Mouse (Mus musculus) forebrain, embryonic 14.5 days (tissue): ENCODE data around the gene Shoc2. TPM values are rescaled to one million over a fixed set of nuclear protein-coding genes. Genes with fewer than 3 reads are reported as not detected.

Experiments
- ATAC-seq: fragments of 200-750 bp; cut with Nextera tagmentation; 2 replicates; pipeline ENCODE4 v1.8.0; 2017; ENCODE audit warnings: mild to moderate bottlenecking, moderate library complexity
- DNase-seq: peaks from one replicate; pipeline ENCODE4 v3.0.0-alpha.2; 2015; ENCODE audit warnings: low spot score
- H3K27ac ChIP-seq: fragments of 300-500 bp; sonication (generic); 2 replicates; pipeline ENCODE4 v1.5.1; 2014; ENCODE audit warnings: low read depth, mild to moderate bottlenecking, control low read depth, low read length, moderate library complexity
- H3K27me3 ChIP-seq: fragments of 300-500 bp; sonication (generic); replicated peaks from 2 replicates; pipeline ENCODE4 v1.6.1; 2014; ENCODE audit warnings: low read length, control low read depth, mixed read lengths; ENCODE audit not compliant: control insufficient read depth, insufficient read depth
- H3K36me3 ChIP-seq: fragments of 300-500 bp; sonication (generic); 2 replicates; pipeline ENCODE4 v1.6.1; 2014; ENCODE audit warnings: low read length, control low read depth; ENCODE audit not compliant: control insufficient read depth, insufficient read depth
- H3K4me1 ChIP-seq: fragments of 300-500 bp; sonication (generic); 2 replicates; pipeline ENCODE4 v1.6.1; 2014; ENCODE audit warnings: antibody characterized with exemption, low read length, control low read depth; ENCODE audit not compliant: control insufficient read depth, insufficient read depth
- H3K4me2 ChIP-seq: fragments of 300-500 bp; sonication (generic); 2 replicates; pipeline ENCODE4 v1.6.1; 2014; ENCODE audit warnings: mild to moderate bottlenecking, control low read depth, low read length
- H3K4me3 ChIP-seq: fragments of 300-500 bp; sonication (generic); 2 replicates; pipeline ENCODE4 v1.5.1; 2014; ENCODE audit warnings: low read depth, low read length, control low read depth
- H3K9ac ChIP-seq: fragments of 300-500 bp; sonication (generic); 2 replicates; pipeline ENCODE4 v1.6.1; 2014; ENCODE audit warnings: mild to moderate bottlenecking, low read length, control low read depth, moderate library complexity
- H3K9me3 ChIP-seq: fragments of 300-500 bp; sonication (generic); replicated peaks from 2 replicates; pipeline ENCODE4 v1.6.1; 2016; ENCODE audit warnings: low read length, control low read depth, mixed read lengths; ENCODE audit not compliant: control insufficient read depth
- WGBS: fragments of 180-500 bp; shearing (Covaris S2); extraction: QIAGEN DNeasy Blood & Tissue Kit; methylation state at CpG from one replicate; pipeline ENCODE4 v1.1.7; 2014; 5-methylcytosine and 5-hydroxymethylcytosine counted together
- polyA plus RNA-seq: library from polyadenylated mRNA; unstranded; fragments of >200 nt; fragmentation: Nextera tagmentation; extraction: Ambion mirVana; gene quantifications from 2 replicates; pipeline ENCODE4 v1.2.1, GENCODE M21; 2014

Shoc2 gene
- polyA plus RNA-seq, 1 experiment from 2014 or later = 49.6 TPM

GRCm38 (mm10) chr19:53982041-53982440, 37.9 kb downstream of the Shoc2 start:
- no peaks in the 10 kb centered on the region for H3K4me1 ChIP-seq
- H3K9me3 ChIP-seq = no peaks in the 10 kb centered on the region
- no peak overlapping the region for H3K9ac ChIP-seq
- peaks cover under 1% of the 10 kb centered on the region; the same call in 1 of the 2 replicates for H3K36me3 ChIP-seq
- H3K27ac ChIP-seq = no peak overlapping the region
- ATAC-seq = no peak
- no peak overlapping the region for H3K4me2 ChIP-seq
- 74% methylated on average over 3 of the region's 3 CpGs for WGBS
- H3K27me3 ChIP-seq = no peaks in the 10 kb centered on the region
- no peak overlapping the region for H3K4me3 ChIP-seq
- DNase-seq = no peak

GRCm38 (mm10) chr19:53983336-53983735, 39.2 kb downstream of the Shoc2 start:
- H3K9me3 ChIP-seq = no peaks in the 10 kb centered on the region
- peaks cover 9% of the 10 kb centered on the region for H3K36me3 ChIP-seq
- 100% methylated on average over 1 of the region's 1 CpGs for WGBS
- DNase-seq (no peak), ATAC-seq (no peak)
- H3K4me1 ChIP-seq = no peaks in the 10 kb centered on the region
- no peak overlapping the region for H3K27ac ChIP-seq
- no peak overlapping the region for H3K9ac ChIP-seq
- H3K27me3 ChIP-seq = no peaks in the 10 kb centered on the region
- no peak overlapping the region for H3K4me2 ChIP-seq
- no peak overlapping the region for H3K4me3 ChIP-seq

DNA sequence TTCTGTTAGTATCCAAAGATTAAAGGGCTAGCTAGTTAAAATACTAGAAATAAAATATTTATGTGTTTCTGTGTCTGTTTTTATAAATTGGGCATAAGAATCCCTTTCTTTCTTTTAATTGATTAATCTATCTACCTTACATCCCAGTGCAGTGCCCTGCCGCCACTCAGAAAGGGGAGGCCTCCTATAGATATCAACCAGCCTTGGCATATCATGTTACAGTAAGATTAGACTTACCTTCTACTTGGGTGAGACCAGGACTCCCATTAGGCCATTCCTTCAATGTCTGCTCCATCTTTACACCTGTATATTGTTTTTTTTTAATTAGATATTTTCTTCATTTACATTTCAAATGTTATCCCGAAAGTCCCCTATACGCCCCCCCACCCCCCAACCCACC, 40.5 kb downstream of the Shoc2 start:
- H3K36me3 ChIP-seq = peaks cover 10% of the 10 kb centered on the region
- no peaks in the 10 kb centered on the region for H3K9me3 ChIP-seq
- no peak overlapping the region for H3K4me3 ChIP-seq
- no peak overlapping the region for H3K27ac ChIP-seq
- ATAC-seq (no peak), DNase-seq (no peak)
- H3K9ac ChIP-seq = no peak overlapping the region
- no peak overlapping the region for H3K4me2 ChIP-seq
- no peaks in the 10 kb centered on the region for H3K4me1 ChIP-seq
- WGBS = 95% methylated on average over 3 of the region's 3 CpGs
- no peaks in the 10 kb centered on the region for H3K27me3 ChIP-seq

- Histone ChIP-seq H3K36me3 (peaks cover 14% of the 10 kb centered on the region), H3K27me3 (no peaks in the 10 kb centered on the region), H3K4me1 (no peaks in the 10 kb centered on the region), H3K4me3 (no peak overlapping the region), H3K4me2 (no peak overlapping the region), H3K9ac (no peak overlapping the region), H3K27ac (no peak overlapping the region), H3K9me3 (no peaks in the 10 kb centered on the region)
- DNase-seq (no peak), ATAC-seq (no peak)
- 87% methylated on average over 2 of the region's 2 CpGs for WGBS
Observed at GRCm38 (mm10) chr19:53990538-53990937, 46.4 kb downstream of the Shoc2 start.

GRCm38 (mm10) chr19:53993860-53994259, 49.8 kb downstream of the Shoc2 start:
- Histone ChIP-seq H3K4me1 (no peaks in the 10 kb centered on the region), H3K9ac (no peak overlapping the region), H3K9me3 (no peaks in the 10 kb centered on the region), H3K36me3 (peaks cover 5% of the 10 kb centered on the region; the same call in 1 of the 2 replicates), H3K4me2 (no peak overlapping the region), H3K27ac (no peak overlapping the region), H3K4me3 (no peak overlapping the region), H3K27me3 (no peaks in the 10 kb centered on the region)
- 81% methylated on average over 3 of the region's 3 CpGs for WGBS
- ATAC-seq (no peak), DNase-seq (no peak)

DNA sequence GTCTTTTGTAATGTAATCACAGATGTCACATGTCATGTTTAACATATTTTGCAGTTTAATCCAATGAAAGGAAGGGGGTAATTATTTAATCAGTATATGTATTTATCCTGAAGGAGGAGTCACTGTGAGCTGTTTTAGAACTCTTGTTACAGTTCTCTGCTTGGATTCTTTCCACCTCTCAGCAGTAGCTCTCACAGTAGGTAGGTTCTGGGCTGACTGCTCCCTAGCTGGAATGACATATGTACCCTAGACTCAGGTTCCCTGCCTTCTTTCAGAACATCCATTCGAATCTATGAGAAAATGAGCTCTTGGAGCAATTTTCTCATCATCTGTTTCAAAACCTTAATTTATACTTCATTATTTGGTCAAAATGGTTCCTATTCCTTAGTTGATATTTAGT, 50.2 kb downstream of the Shoc2 start:
- DNase-seq = no peak
- 79% methylated on average over 1 of the region's 1 CpGs for WGBS

GRCm38 (mm10) chr19:54010973-54011372, 66.9 kb downstream of the Shoc2 start:
- Histone ChIP-seq H3K4me1 (no peaks in the 10 kb centered on the region), H3K27me3 (no peaks in the 10 kb centered on the region), H3K36me3 (peaks cover 2% of the 10 kb centered on the region; the same call in 1 of the 2 replicates), H3K9me3 (no peaks in the 10 kb centered on the region), H3K27ac (no peak overlapping the region), H3K4me2 (no peak overlapping the region), H3K4me3 (no peak overlapping the region), H3K9ac (no peak overlapping the region)
- ATAC-seq = no peak
- DNase-seq = no peak
- 76% methylated on average over 4 of the region's 4 CpGs for WGBS

More for the DNA sequence above, 50.2 kb downstream of the Shoc2 start:
- Histone ChIP-seq H3K4me1 (no peaks in the 10 kb centered on the region), H3K27me3 (no peaks in the 10 kb centered on the region), H3K4me3 (no peak overlapping the region), H3K4me2 (no peak overlapping the region), H3K36me3 (peaks cover 5% of the 10 kb centered on the region; the same call in 1 of the 2 replicates), H3K27ac (no peak overlapping the region), H3K9ac (no peak overlapping the region), H3K9me3 (no peaks in the 10 kb centered on the region)
- no peak for ATAC-seq

DNA sequence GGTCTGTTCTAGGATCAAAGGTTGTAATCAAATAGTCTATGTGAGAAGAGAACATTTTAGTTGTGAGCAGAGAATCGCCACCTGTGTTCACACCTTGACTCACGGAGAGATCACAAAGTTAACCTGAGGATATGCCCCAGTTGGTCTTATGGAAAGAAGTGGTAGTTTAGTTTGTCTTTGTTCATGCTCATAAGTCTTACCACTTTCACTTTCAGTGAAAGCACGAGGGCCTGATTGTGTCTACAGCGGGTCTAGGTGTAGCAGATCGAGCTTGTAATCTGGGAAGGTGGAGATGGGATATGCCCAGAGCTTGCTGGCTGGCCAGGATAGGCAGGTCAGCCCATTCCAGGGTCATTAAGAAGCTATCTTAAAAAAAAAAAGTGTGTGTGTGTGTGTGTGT, 70.9 kb downstream of the Shoc2 start:
- DNase-seq (no peak), ATAC-seq (no peak)
- H3K36me3 ChIP-seq = no peaks in the 10 kb centered on the region
- 94% methylated on average over 5 of the region's 5 CpGs for WGBS
- no peaks in the 10 kb centered on the region for H3K4me1 ChIP-seq
- no peaks in the 10 kb centered on the region for H3K27me3 ChIP-seq
- H3K4me3 ChIP-seq = no peak overlapping the region
- no peak overlapping the region for H3K4me2 ChIP-seq
- no peak overlapping the region for H3K27ac ChIP-seq
- H3K9me3 ChIP-seq = no peaks in the 10 kb centered on the region
- no peak overlapping the region for H3K9ac ChIP-seq

DNA sequence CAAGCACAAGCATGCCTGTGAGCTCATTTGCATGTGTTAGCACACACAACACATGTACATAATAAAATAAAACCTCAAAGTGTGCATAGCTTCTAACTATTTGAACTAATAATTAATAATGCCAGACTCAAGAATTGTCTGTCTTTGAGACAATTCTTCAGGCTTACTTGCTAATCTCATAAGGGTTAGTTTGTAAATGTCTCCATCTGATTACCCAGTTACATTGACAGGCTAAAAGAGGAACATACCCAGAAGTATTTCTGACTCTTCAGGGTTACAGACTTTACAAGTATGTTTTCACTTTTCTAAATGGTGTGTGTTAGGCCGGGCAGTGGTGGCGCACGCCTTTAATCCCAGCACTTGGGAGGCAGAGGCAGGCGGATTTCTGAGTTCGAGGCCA, 71.4 kb downstream of the Shoc2 start:
- Histone ChIP-seq H3K27ac (no peak overlapping the region), H3K4me3 (no peak overlapping the region), H3K4me1 (no peaks in the 10 kb centered on the region), H3K9me3 (no peaks in the 10 kb centered on the region), H3K9ac (no peak overlapping the region), H3K27me3 (no peaks in the 10 kb centered on the region), H3K36me3 (no peaks in the 10 kb centered on the region), H3K4me2 (no peak overlapping the region)
- over 99% methylated on average over 5 of the region's 5 CpGs for WGBS
- DNase-seq (no peak), ATAC-seq (no peak)
